Mouse (Mus musculus) forebrain, embryonic 16.5 days (tissue): ENCODE data around the gene Nanog. TPM values are rescaled to one million over a fixed set of nuclear protein-coding genes. Genes with fewer than 3 reads are reported as not detected.
"Not testable (repeated sequence)": the region's sequence is repeated elsewhere in the genome, so short reads cannot be mapped to it uniquely, and the experiment has no call there.

Experiments
- ATAC-seq: fragments of 200-750 bp; cut with Nextera tagmentation; 2 replicates; pipeline ENCODE4 v1.8.0; 2017; ENCODE audit warnings: mild to moderate bottlenecking, moderate library complexity
- H3K27ac ChIP-seq: fragments of 300-500 bp; sonication (generic); 2 replicates; pipeline ENCODE4 v1.5.1; 2014; ENCODE audit warnings: low read length, control low read depth
- H3K27me3 ChIP-seq: fragments of 300-500 bp; sonication (generic); replicated peaks from 2 replicates; pipeline ENCODE4 v1.6.1; 2014; ENCODE audit warnings: low read length; ENCODE audit not compliant: control insufficient read depth, insufficient read depth
- H3K36me3 ChIP-seq: fragments of 300-500 bp; sonication (generic); 2 replicates; pipeline ENCODE4 v1.6.1; 2014; ENCODE audit not compliant: control insufficient read depth, insufficient read depth
- H3K4me1 ChIP-seq: fragments of 300-500 bp; sonication (generic); replicated peaks from 2 replicates; pipeline ENCODE4 v1.6.1; 2014; ENCODE audit warnings: low read length; ENCODE audit not compliant: control insufficient read depth, insufficient read depth
- H3K4me2 ChIP-seq: fragments of 300-500 bp; sonication (generic); 2 replicates; pipeline ENCODE4 v1.6.1; 2014; ENCODE audit warnings: mild to moderate bottlenecking, low read length, control low read depth
- H3K4me3 ChIP-seq: fragments of 300-500 bp; sonication (generic); replicated peaks from 2 replicates; pipeline ENCODE4 v1.5.1; 2014; ENCODE audit warnings: mild to moderate bottlenecking, low read length, control low read depth
- H3K9ac ChIP-seq: fragments of 300-500 bp; sonication (generic); replicated peaks from 2 replicates; pipeline ENCODE4 v1.6.1; 2014; ENCODE audit warnings: low read depth, low read length, control low read depth
- H3K9me3 ChIP-seq: fragments of 300-500 bp; sonication (generic); 2 replicates; pipeline ENCODE4 v1.6.1; 2016; ENCODE audit warnings: low read length; ENCODE audit not compliant: control insufficient read depth
- WGBS: fragments of 180-500 bp; shearing (Covaris S2); extraction: QIAGEN DNeasy Blood & Tissue Kit; methylation state at CpG from one replicate; pipeline ENCODE4 v1.1.7; 2014; 5-methylcytosine and 5-hydroxymethylcytosine counted together
- polyA plus RNA-seq: library from polyadenylated mRNA; unstranded; fragments of >200 nt; fragmentation: Nextera tagmentation; extraction: Ambion mirVana; gene quantifications from 2 replicates; pipeline ENCODE4 v1.2.1, GENCODE M21; 2015

Gene Nanog
- polyA plus RNA-seq, 1 experiment from 2014 or later, result 0.13 TPM

GRCm38 (mm10) chr6:122695398-122695797, 11.9 kb upstream of the Nanog start:
- Histone ChIP-seq H3K4me3 (no peak overlapping the region), H3K4me2 (no peak overlapping the region), H3K4me1 (no peaks in the 10 kb centered on the region), H3K36me3 (no peaks in the 10 kb centered on the region), H3K27ac (no peak overlapping the region), H3K9ac (no peak overlapping the region), H3K27me3 (no peaks in the 10 kb centered on the region), H3K9me3 (no peaks in the 10 kb centered on the region)
- ATAC-seq, result no peak
- 84% methylated on average over 3 of the region's 3 CpGs for WGBS

- not testable (repeated sequence) for H3K27ac ChIP-seq, ATAC-seq, H3K4me3 ChIP-seq, H3K9me3 ChIP-seq, H3K36me3 ChIP-seq, H3K9ac ChIP-seq, H3K27me3 ChIP-seq, H3K4me2 ChIP-seq
- peaks cover 12% of the 10 kb centered on the region for H3K4me1 ChIP-seq
- WGBS, result 82% methylated on average over 2 of the region's 2 CpGs
Observed at GRCm38 (mm10) chr6:122699628-122700027, 7.7 kb upstream of the Nanog start.

- Histone ChIP-seq H3K4me1 (peaks cover 12% of the 10 kb centered on the region), H3K4me3 (no peak overlapping the region), H3K9me3 (no peaks in the 10 kb centered on the region), H3K27ac (no peak overlapping the region), H3K4me2 (no peak overlapping the region), H3K27me3 (no peaks in the 10 kb centered on the region), H3K9ac (no peak overlapping the region), H3K36me3 (no peaks in the 10 kb centered on the region)
- no peak for ATAC-seq
- 69% methylated on average over 5 of the region's 5 CpGs for WGBS
Observed at GRCm38 (mm10) chr6:122701816-122702215, 5.5 kb upstream of the Nanog start.

GRCm38 (mm10) chr6:122702480-122703124, 4.7 kb upstream of the Nanog start:
- peak overlapping the region; percentile 23; the same call in 1 of the 2 replicates for H3K27ac ChIP-seq
- peaks cover 12% of the 10 kb centered on the region for H3K4me1 ChIP-seq
- peak; percentile 80 for ATAC-seq
- H3K9me3 ChIP-seq, result no peaks in the 10 kb centered on the region
- peak overlapping the region; percentile 66 for H3K4me2 ChIP-seq
- H3K36me3 ChIP-seq, result no peaks in the 10 kb centered on the region
- WGBS, result 3% methylated on average over 20 of the region's 20 CpGs
- peak overlapping the region; percentile 51 for H3K9ac ChIP-seq
- no peaks in the 10 kb centered on the region for H3K27me3 ChIP-seq
- peak overlapping the region; percentile 38 for H3K4me3 ChIP-seq

- WGBS, result 10% methylated on average over 6 of the region's 6 CpGs
- Histone ChIP-seq H3K9ac (no peak overlapping the region), H3K4me2 (peak overlapping the region; percentile 66)
Observed at GRCm38 (mm10) chr6:122703251-122703650, 4.0 kb upstream of the Nanog start.

GRCm38 (mm10) chr6:122703706-122704105, 3.6 kb upstream of the Nanog start:
- H3K36me3 ChIP-seq, result no peaks in the 10 kb centered on the region
- 29% methylated on average over 1 of the region's 1 CpGs for WGBS
- H3K9me3 ChIP-seq, result no peaks in the 10 kb centered on the region
- H3K9ac ChIP-seq, result no peak overlapping the region
- no peak overlapping the region for H3K4me3 ChIP-seq
- H3K27me3 ChIP-seq, result no peaks in the 10 kb centered on the region
- H3K27ac ChIP-seq, result no peak overlapping the region
- peaks cover 12% of the 10 kb centered on the region for H3K4me1 ChIP-seq
- no peak overlapping the region for H3K4me2 ChIP-seq
- no peak for ATAC-seq

More at GRCm38 (mm10) chr6:122703251-122703650, 4.0 kb upstream of the Nanog start:
- Histone ChIP-seq H3K36me3 (no peaks in the 10 kb centered on the region), H3K9me3 (no peaks in the 10 kb centered on the region), H3K4me3 (no peak overlapping the region), H3K27ac (no peak overlapping the region), H3K4me1 (peaks cover 12% of the 10 kb centered on the region), H3K27me3 (no peaks in the 10 kb centered on the region)
- ATAC-seq, result no peak

GRCm38 (mm10) chr6:122706337-122706840, 900 bp upstream of the Nanog start:
- no peak overlapping the region for H3K27ac ChIP-seq
- H3K27me3 ChIP-seq, result no peaks in the 10 kb centered on the region
- no peak overlapping the region for H3K9ac ChIP-seq
- no peak for ATAC-seq
- WGBS, result 78% methylated on average over 12 of the region's 12 CpGs
- H3K4me2 ChIP-seq, result no peak overlapping the region
- peaks cover 12% of the 10 kb centered on the region for H3K4me1 ChIP-seq
- no peak overlapping the region for H3K4me3 ChIP-seq
- H3K9me3 ChIP-seq, result no peaks in the 10 kb centered on the region
- H3K36me3 ChIP-seq, result no peaks in the 10 kb centered on the region

- Histone ChIP-seq H3K27me3 (no peaks in the 10 kb centered on the region), H3K4me2 (no peak overlapping the region), H3K9me3 (no peaks in the 10 kb centered on the region), H3K27ac (no peak overlapping the region), H3K4me1 (no peaks in the 10 kb centered on the region), H3K9ac (no peak overlapping the region), H3K4me3 (no peak overlapping the region), H3K36me3 (no peaks in the 10 kb centered on the region)
- ATAC-seq, result no peak
- WGBS, result 76% methylated on average over 4 of the region's 4 CpGs
Observed at GRCm38 (mm10) chr6:122708826-122709225, 1.5 kb downstream of the Nanog start.

- no peak for ATAC-seq
- Histone ChIP-seq H3K4me1 (no peaks in the 10 kb centered on the region), H3K4me3 (no peak overlapping the region), H3K9ac (no peak overlapping the region), H3K27me3 (no peaks in the 10 kb centered on the region), H3K4me2 (no peak overlapping the region), H3K36me3 (no peaks in the 10 kb centered on the region), H3K27ac (no peak overlapping the region), H3K9me3 (no peaks in the 10 kb centered on the region)
- 88% methylated on average over 2 of the region's 2 CpGs for WGBS
Observed at GRCm38 (mm10) chr6:122711455-122711854, 4.2 kb downstream of the Nanog start.
